Mouse (Mus musculus): Measurements from ENCODE around the gene Gpam. TPM values are rescaled to one million over a fixed set of nuclear protein-coding genes. Genes with fewer than 3 reads are reported as not detected.
A peak's percentile ranks its signal among the peaks of the same experiment; 100 is the strongest.

The Gpam gene
- total RNA-seq, 2 experiments from 2014 or later, result 1.7 to 4.4 TPM

DNA sequence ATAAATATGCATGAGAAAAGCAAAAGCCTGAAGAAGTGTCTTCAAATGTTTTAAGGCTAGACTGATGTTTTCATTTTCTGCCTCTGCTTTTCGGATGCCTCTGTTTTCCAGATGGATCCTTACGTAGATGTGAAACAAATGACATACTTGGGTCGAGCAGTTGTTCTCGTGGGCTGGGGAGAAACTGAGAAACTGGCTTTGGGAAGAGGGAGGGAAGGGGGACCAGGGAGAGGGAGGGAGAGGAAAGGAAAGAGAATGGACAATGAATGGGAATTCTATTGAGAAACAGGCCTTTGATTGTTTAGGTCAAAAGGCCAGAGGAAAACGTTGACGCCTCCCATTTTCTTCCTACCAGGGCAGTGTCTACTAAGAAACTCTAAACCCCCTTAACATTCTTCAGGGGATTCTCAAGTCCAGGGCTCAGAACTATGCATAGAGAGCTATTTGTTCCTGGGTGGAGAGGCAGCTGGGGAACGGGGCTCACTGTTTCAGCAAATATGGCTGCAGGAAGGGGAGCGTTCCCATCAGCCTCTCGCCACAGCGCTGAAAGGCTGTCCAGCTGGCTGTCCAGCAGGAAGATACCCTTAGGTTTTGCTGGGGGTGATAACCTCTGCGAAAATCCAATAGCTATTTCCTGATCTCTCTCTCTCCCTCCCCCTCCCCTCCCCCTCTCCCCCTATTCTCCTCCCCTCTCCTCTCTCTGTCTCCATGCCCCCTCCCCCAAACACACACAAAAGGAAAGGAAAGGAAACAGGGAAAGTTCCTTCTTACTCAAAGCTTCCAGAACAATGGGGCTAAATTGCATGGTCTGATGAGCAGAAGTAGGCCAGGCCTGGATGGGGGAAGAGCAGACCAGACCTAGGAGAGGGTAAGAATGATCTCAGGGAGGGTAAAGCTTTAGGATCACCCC is 16.6 kb upstream of the Gpam start:
- no peak for ATAC-seq (ENCODE audit: poor library complexity, severe bottlenecking)

DNA sequence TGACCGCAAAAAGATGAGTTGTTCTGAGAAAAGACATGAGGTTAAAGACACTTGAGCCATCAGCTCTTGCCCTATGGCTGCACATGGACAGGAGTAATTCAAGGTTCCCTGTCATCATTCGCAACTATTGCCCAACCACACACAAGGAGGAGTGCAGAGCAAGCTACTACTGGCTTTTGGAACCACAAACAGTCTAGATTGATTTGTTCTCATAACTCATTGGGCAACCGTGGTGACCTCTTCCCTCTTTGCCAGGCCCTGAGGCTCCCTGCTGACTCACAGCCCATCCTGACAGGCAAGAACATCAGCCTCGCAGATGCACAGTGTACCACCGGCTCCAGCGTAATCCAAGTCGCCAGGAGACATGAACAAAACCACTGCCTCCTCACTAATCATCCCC is 12.3 kb upstream of the Gpam start:
- ATAC-seq (ENCODE audit: poor library complexity, severe bottlenecking), result peak; percentile 77

DNA sequence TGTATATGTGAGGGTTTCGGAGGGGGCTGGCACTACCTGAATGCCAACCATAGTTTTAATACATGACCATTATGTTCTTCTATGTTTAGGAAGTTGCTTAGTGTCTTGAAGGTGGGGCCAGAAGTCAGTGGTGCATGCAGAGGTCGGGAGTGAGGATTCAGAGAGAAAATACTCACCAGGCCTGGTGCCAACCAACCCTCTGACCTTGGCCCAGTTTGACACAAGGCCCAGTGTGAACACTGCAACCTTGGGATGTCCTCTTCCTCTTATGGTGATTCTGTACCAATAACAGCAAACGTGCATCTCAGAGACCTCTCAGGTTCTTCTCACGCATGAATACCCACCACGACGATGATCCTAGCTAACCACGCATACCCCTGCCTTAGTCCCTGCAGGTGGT is 11.5 kb upstream of the Gpam start:
- ATAC-seq (ENCODE audit: poor library complexity, severe bottlenecking), result no peak

DNA sequence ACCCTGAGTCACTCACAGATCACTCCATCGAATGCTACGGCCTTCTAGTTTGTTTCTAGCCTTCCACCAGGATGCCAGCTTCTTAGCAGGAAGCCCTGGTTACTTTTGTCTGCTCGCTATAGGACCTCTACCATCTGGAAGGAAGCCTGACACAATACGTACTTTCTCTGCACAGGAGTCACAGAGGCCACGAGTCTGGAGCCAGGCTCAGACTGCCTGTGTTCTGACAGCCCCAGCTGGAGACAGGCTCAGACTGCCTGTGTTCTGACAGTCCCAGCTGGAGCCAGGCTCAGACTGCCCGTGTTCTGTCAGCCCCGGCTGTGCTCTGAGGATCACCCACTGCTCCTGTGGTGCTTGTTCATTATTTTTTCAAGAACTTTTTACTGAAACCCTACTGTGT is 10.8 kb upstream of the Gpam start:
- no peak for ATAC-seq (ENCODE audit: poor library complexity, severe bottlenecking)

DNA sequence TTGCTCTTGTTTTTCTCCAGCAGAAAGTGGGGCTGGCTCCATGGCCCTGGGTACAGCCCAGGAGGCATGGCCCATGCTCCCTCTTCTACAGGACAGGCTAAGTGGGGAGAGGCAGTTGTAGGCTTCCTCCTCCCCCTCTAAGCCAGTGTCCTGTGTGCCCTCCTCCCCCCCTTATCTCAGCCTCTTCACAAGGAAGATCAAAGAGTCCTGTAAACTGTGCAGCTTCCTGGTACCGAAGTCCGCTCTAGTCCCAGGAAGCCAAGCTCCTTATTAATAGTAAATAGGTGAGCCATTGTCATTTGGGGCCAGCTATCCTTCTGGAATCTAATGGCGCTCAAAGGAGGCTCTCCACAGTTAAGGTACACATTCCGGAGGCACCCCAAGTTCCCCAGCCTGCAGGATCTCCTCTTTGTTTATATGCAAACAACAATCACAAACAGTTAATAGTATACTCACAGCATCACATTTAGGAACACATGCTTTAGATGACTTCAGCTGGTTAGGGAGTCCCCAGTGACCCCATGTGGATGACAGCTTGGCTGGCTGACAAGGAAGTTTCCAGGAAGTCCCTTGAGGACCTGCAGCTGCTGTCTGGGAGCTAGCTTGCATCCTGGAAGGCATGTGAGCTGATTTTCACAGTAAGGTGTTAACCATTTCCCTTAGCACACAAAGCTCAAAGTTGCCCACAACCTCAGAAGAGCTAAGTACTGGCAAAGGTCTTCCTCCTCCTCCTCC is 9.8 kb upstream of the Gpam start:
- no peak for ATAC-seq (ENCODE audit: poor library complexity, severe bottlenecking)

DNA sequence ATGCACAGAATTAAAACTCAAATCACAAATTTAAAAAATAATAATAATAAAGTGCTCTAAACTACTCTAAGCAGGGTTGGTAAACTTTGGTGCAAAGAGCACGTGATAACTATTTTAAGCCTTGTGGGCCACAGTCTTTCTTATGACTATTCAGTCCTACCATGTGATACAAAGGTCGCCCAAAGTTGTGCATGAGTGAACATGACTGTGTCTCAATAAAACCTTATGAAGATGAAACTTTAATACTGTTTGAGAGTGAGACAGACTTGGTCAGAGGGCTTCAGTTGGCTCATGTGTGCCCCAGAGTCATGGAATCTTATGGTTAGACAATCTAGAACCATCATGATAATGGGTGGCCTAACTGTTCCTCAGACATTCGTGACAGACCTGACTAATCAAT is 8.9 kb upstream of the Gpam start:
- ATAC-seq (ENCODE audit: poor library complexity, severe bottlenecking), result no peak

DNA sequence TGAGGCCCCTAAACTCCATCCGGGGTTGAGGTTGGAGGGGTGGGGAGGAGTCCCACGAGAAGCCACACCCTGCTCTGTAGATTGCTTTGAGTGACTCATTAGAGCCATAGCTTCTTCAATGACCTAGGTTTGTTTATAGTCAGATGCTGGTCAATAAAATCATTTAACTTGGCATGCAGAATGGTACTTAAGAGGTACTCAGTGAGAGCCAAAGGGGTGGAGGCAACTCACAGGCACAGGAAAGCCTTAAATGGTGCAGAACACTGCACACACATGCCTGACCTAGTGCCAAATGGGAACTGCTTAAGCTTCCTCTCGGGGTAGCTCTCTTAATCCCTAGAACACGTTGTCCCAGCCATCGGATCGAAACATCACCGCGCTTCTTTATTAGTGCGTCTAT is 7.5 kb upstream of the Gpam start:
- no peak for ATAC-seq (ENCODE audit: poor library complexity, severe bottlenecking)

DNA sequence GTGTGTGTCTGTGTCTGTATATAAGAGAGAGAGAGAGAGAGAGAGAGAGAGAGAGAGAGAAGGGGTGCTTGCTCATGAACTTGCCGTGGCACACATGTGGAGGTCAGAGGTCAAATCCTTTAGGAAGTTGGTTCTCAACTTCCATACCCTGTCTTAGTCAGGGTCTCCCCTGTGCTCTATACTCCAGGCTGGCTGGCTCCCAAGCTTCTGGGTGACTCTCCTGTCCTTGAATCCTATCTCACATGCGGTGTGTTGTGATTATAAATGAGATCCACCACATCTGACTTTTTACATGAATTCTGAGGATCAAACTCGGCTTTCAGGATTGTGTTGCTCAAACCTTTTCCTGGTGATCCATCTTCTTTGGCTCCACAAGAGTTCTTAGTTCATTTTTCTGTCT is 5.4 kb upstream of the Gpam start:
- no peak for ATAC-seq (ENCODE audit: poor library complexity, severe bottlenecking)

DNA sequence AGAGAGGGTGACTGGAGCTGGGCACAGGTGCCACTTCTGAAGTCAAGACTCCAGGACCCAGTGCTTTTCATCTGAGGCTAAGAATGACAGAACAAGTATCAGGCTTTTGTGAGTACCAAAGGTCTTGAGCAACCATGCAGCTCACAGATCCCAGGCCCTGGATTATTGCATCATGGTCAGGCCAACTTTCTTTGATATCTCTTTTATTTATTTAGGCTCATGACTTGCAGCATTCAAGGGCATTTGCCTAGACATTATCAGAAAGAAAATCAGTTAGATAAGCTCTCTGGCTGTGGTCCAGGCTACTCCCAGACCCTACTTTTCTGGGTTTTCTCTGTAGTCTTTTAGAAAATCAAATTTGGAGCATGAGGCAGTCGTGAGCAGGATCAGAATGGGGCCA is 4.7 kb upstream of the Gpam start:
- no peak for ATAC-seq (ENCODE audit: poor library complexity, severe bottlenecking)

DNA sequence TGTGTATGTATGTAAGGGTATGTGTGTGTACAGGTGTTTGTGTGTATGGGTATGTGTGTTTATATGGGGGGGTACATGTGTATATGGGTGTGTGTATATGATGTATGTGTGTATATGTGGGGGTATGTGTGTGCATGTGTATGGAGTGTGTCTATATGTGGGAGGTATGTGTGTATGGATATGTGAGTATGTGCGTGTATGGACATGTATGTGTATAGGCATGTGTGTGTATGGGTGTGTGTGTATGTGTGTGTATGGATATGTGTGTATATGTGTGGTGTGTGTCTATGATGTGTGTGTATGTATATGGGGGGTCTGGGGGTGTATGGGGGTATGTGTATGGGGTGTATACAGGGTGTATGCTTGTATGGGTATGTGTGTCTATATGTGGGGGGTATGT is 1.4 kb upstream of the Gpam start:
- no peak for ATAC-seq (ENCODE audit: poor library complexity, severe bottlenecking)

DNA sequence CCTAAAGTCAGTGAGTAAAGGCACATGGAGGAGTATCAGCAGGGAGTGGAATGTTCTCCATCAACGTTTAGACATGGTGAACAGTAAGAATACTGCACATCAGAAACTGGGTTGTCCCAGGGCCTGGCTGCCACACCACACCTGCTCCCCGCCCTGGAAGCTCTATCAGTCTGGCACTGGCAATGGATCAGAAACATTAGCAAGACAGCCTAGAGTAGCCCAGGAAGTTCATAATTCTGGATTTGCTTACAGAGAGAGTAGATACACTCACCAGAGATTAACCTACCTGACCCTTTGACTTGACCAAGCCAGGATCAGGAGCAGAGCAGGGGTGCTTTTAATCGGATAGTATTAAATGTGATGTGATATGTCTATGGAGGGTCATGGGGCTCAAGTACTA is 1.6 kb downstream of the Gpam start:
- ATAC-seq (ENCODE audit: poor library complexity, severe bottlenecking), result no peak

DNA sequence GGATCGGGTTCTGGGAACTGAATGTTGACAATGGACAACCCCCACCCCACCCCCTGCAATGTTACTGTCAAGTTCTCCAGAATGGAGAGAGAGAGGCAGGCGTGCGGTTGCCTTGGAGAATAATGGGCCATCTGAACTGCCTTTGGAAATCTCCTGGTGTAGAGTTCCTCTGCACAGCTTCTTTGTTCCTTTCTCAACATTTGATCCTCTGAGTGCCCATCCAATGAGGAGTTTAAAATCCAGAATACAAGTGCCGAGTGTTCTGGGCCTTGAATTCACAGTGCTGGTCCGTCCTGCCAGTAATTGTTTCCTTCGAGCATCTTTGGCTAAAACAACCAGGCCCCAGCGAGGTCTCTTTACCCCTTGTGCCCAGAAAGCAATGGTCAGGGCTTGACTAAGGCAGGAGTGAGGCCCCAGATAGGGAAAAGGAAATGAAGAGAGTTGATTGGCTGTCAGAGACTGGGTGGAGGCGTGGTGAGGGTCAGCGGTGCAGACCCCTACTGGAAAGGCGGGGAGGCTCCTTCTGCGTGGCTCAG is 4.0 kb downstream of the Gpam start:
- no peak for ATAC-seq (ENCODE audit: poor library complexity, severe bottlenecking)

DNA sequence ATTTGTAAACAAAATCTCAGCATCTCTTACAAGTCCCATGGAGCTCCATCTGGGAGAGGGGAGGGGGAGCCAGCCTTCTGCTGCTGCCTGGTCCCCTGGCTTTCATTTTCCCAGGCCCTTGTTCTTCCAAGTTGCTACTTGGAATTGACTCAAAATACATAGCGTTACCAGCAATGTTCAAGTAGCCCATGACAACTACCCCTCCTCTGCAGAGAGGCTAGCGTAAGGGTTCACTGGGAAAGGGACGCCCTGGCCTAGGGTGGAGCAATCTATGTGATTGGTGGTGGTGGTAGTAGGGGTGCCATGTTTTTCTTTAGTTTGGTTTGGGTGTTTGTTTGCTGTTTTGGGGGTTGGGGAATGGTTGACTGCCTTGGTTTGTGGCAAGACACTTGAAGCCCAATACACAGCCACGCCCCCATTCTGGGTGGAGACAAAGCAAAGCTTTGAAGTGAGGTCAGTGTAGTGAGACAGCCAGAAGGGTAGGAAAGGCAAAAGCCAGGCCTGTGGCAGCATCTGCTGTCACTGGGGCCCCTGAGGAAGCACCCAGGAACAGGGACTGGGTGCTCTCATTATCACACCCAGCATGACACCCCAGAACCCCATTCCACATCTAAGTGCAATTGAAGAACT is 4.6 kb downstream of the Gpam start:
- ATAC-seq (ENCODE audit: poor library complexity, severe bottlenecking), result no peak

DNA sequence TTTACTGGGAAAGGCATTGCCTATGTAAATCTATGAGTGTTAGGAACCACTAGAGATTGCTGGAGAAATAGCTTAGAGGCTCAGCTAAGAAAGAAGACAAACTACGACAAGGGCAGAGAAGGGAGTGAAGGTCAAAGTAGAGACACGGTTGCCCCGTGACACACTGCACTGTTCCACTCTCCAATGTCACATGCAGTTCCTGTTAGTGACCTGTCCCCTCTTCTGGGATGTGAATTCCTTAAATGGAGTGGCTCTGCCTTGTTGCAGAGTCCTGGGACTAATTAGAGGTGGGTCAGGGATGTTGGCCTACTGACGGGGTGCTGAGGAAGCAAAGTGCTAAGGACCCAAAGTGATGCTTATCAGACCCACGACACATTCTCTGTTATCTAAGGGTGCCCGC is 5.2 kb downstream of the Gpam start:
- no peak for ATAC-seq (ENCODE audit: poor library complexity, severe bottlenecking)

DNA sequence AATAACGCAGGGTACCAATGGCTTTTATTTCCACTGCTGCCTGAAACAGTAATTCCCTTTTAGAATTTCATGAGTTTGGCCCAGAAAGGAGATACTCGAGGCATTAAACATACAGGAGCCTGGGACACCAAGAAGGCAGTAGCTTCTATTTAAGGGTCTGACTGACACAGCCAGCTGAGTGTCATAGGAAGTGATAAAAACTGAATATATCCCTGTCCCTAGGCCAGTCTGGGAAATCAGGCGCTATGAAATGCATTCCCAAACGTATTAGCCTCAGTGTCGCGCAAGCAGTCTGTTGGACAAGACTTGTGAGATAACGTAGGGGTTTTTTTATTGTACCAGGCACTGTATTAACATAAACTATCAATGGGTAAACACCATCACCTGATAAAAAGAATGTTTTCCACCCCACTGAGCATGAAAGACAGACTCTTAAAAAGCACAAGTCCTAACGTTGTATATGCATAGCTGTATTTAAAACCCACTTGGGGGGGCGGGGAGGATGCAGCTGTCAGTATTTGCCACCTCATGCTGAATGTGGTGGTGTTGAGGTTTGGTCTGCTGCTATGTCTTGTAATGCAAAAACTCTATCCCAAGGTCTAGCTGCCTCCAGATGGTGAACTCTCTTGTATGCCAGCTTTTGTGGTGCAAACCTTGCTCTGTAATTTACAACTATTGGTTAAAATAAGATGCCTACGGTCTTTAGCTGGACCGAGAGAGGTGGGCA is 6.4 kb downstream of the Gpam start:
- ATAC-seq (ENCODE audit: poor library complexity, severe bottlenecking), result no peak

DNA sequence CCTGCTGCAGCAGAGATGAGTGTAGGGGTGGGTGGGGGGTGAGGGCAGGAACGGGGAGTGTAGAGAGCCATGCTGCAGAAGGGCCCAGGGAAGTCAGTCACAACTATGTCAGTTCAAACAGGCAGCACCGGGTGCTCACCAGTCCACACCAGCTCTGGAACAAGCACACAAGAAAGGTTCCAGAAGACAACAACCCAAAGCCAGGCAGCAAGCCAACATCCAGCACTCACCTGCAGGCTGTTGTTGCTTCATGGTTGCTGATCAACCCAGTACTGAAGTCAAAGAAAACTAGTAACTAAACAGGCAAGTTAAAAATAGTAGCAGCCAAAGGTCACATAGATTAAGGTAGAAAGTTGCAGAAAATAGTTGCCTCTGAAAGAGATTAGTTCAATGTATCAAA is 7.5 kb downstream of the Gpam start:
- ATAC-seq (ENCODE audit: poor library complexity, severe bottlenecking), result no peak

DNA sequence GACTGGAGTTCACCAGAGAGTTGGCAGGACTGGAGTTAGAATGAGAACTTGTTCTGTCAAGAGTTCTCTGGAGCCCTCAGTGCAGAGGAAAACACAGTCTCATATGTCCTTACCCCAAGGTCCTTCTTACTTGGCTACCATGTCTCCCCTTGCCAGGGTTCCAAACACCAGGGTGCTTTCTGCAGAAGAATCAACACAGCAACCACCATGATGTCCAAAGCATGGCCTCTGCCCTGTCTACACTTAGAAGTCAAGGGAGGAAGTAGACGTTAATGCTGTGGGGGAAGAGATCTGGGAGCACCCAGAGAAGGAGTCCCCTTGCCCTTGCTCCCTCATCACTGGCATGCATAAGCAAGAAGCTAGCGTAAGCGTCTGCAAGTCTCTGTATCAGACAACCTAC is 9.0 kb downstream of the Gpam start:
- ATAC-seq (ENCODE audit: poor library complexity, severe bottlenecking), result no peak

DNA sequence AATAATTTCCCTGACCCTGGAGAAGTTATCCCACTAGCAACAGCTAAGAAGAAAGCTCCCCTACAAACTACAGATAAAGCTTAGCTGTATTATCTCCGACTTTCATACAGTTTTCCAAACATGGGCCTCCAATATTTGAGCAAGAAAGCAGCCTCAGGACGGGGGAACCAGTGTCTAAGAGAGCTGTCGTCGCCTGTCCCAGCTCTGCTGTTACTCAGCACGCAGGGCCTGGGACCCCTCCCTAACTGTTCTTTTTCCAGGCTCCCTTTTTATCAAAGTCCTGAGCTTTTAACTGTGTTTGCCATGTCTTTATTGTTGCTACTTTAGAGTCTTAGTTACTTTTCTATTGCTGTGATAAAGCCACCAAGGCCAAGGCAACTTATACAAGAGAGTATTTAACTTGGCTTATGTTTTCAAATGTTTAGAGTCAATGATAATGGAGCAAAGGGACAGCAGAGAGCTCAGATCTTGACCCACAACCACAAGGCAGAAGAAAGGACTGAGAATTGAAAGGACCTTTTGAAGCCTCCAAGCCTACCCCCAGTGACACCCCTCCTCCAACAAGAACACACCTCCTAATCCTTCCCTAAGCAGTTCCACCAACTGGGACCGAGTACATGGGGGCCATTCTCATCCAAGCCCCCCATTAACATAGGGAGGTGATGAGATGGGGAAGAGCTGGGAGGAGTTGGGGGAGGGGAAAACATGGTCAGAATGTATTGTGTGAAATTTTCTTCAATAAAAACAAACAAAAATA is 9.8 kb downstream of the Gpam start:
- ATAC-seq (ENCODE audit: poor library complexity, severe bottlenecking), result no peak

DNA sequence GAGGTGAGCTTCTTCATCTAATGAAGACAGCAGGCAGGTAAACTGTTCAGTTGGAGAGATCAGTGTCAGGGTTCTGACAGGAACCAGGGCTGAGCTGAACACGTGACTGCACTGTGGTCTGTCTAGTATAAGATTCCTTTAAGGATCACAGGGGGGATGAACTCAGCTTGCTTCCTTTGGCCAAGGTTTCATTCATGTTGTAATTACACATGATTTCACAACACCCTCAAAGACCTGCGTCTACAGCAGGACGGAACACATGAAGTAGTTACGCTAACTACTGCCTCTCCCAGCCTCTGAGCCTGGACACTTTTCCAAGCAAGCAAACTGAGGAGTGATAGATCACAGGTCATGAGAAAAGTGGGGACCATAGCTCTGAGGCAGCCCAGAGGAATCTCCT is 11.5 kb downstream of the Gpam start:
- ATAC-seq (ENCODE audit: poor library complexity, severe bottlenecking), result no peak

DNA sequence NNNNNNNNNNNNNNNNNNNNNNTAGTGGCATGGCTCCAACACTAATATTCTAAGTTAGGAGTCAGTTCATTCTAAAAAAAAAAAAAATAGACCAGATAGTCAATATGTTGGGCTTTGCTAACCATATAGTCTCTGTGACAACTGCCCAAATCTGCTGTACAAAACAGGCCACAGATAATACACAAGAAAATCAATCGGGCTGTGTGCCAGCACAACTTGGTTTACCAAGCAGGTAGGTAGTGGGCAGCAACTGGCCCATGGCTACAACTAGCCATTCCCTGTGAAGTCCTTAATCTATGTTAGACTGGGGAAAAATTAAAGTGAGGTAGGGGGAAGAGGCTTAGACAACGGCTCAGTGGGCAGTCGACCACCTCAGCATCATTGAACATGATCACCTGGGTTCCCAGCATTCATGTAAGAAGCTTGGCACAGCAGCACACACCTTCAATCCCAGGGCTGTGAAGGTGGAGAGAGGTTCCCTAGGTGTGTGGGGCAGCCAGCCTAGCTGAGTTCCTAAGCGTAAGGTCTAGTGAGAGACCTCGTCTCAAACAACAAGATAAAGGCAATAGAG is 12.1 kb downstream of the Gpam start:
- no peak for ATAC-seq (ENCODE audit: poor library complexity, severe bottlenecking)

Measured in megakaryocyte, adult 5-6 weeks (primary cell).